Mouse (Mus musculus) heart, adult 11 months (tissue): ENCODE data around the gene Hoxb13.
A peak's percentile ranks its signal among the peaks of the same experiment; 100 is the strongest.

ENCODE experiments used
- DNase-seq: peaks from one replicate; pipeline ENCODE4 v3.0.0; 2022

The Hoxb13 gene

DNA sequence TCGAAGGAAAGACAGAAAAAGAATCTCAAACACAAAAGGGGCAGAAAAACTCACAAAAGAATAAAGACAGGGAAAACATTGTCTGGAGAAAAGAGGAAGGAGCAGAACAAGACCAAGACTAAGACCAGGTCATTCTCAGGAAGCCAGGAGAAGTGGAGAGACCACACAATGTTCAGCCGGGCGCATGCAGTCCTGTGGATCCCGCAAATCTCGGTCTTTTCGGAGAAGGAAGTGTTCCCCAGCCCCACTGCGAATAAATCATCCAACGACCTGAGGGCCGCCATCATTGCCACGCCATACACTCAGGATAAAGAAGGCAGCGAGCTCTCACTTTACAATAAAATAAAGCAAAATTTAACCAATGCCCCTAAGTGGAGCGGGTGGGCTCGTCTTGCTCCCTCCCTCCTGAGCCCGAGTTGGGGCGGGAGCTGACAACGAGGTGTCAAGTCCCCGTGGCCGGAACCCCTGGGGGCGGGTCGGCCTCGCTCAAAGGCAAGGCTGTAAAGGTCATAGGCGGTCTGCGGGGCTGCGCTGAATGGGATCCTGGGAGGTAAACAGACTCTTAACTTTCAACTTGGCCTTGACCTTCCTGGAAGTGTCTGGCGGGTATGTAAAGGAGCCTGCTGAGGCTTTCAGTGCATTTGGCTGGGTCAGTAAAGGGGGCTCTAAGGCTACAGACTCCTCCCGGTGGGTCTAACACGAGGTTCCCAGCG is 4.2 kb upstream of the Hoxb13 start:
- DNase-seq = no peak

DNA sequence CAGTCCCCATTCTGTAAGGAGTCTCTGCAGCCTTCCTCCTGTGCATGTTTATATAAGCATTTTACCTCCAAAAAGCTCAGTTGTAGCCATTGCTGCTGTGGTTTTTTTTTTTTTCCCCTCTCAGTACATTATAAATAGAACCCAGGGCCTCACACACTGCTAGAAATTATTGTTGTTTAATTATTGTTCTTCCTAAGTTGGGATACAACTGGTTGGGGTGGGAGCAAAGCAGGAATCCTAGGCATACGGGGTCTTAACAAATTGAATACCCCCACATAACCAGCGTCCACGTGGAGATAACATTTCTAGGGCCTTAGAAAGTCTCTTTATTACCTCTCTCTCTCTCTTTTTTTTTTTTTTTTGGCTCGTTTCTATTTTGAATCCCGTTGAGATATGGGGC is 3.0 kb upstream of the Hoxb13 start:
- no peak for DNase-seq

DNA sequence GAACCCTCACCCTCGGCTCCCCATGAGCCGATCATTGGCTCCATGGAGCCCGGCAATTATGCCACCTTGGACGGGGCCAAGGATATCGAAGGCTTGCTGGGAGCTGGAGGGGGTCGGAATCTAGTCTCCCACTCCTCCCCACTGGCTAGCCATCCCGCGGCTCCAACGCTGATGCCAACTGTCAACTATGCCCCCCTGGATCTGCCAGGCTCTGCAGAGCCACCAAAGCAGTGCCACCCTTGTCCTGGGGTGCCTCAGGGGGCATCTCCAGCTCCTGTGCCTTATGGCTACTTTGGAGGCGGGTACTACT is 240 bp downstream of the Hoxb13 start:
- DNase-seq = no peak

DNA sequence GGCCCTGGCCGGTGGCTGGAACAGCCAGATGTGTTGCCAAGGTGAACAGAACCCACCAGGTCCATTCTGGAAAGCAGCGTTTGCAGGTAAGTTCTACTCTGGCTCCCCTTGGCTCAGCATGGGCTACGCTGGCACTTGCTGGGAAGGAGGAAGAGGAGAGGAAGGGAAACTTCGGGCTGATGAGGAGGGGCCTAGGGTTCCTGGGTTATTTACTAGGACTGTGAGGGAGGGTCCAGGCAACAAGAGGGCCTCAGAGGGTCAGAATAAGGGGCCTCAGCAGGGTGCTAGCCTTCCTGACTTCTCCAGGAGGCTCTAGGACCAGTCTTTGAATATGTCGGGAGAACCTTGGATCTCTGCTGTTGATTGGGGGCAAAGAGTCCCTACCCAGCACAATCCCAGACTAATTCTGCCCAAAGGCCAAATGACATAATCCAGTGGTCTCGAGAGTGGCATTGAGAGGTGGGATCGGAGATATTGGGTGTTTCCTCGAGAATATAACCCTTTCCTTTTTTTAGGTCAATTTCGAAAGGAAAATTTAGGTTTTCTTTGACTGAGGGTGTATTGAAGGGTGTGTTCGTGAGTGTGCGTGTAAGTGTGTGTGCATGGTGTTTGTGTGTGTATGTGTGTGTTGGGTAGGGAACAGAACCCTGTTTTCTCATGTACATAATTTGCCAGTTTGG is 985 bp downstream of the Hoxb13 start:
- DNase-seq = no peak

DNA sequence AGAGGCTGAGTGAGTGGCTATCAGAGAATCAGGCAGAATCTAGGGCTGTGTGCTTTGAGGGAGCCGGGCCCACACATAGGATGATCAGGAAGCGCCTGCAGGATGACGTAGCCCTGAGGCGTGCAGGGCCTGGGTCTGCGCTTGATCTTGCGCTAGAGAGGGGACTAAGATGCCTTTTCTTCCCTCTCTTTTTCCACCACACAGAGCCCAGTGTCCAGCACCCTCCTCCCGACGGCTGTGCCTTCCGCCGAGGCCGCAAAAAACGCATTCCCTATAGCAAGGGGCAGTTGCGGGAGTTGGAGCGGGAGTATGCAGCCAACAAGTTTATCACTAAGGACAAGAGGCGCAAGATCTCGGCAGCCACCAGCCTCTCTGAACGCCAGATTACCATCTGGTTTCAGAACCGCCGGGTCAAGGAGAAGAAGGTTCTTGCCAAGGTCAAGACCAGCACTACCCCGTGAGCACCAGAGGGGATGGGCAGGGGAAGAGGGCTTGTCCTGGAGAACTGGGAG is 1.7 kb downstream of the Hoxb13 start:
- no peak for DNase-seq

DNA sequence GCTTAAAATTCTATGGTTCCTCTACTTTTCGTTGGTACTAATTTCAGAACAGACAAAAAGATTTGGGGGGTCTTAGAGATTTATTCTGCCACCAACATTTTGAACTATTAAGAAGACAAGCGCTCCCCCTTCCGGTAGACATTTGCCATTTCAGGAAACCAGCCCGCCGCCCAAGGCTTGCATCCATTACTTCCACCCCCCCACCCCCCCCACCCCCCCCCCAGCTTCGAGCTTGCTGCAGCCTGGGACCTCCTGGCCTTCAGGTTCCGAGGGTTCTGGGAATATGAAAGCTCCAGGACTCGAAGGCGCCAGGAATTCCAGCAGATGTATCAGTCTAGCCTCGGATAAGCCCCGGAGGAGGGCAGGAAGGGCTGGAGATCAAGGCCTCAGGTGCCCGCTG is 4.5 kb downstream of the Hoxb13 start:
- DNase-seq = no peak

DNA sequence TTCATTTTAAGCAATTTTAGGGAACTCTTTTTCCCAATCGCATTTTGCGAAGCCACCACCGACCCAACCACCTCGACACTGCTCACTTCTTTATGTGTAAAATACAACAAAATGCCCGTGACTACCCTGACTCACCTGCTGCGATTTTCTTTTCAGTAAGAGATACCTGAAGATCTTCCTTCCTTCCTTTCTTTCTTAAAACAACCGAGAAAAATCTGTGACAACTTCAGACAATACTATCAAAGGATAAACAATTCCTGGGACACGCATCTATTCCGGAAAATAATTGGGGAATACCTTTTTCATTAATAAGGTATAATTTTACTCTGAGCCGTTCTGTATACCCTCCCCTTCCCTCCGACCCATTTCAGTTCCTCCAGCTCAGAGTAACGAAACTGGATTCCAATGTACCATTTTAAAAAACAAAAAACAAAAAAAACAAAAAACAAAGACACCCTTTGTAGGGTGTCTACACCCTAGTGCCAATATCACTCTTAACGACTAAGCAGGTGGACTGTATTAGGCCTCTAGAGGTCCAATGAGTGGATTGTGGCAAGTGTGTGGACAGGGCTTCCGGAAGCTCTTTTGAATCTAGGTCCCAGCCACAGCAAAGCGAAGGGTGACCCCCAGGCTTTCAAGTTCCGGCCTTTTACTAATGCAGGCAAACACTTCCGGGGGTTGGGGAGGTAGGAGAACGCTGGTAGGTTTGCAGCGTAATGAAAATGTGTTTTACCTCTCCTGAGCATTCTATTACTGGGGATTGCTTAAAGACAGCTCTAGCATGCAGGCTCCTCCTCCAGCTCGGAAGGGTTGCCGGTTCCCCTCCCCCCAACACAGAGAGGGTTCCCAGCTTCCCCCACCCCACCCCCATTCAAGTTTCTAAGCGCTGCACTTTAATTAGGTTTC is 5.3 kb downstream of the Hoxb13 start:
- DNase-seq = peak; percentile 50

DNA sequence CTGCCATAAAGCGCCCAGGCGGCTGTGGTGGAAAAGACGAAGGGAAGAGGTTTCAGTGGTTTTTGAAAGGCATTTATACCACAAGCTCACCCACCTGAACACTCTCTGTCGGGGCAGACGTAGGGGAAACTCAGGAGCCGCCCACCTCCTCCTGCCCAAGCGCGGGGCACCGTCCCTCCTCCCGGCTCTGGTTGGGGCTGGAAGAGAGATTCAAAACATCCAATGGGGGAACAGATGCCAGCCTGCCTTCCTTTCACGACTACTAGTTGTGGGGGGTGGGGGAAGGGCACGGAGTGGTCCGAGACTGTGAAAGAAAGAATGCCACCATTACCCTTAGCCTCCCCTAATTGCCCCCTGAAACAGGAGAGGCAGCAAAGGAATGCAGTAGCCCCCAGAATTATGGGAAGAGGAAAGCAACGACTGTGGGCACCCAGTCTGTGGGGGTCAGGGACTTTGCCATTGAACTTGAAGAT is 6.1 kb downstream of the Hoxb13 start:
- no peak for DNase-seq

DNA sequence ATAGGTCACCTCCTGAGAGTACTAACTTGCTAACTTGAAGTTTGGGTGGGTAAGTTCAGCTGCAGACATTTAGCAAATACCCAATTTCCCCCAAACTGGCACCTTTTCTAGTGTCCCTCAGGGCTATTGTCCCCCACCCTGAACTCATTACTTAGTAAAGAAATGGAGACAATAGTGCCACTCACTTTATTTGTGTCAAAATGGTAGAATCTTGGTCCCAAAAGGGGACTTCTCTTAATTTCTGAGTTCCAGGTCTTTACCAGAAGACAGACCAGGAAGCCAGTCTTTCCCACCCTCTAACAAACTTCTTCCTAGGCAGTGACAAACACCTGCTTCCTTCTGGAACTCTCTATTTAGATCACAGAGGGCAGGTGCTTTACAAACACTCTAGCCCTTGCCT is 7.6 kb downstream of the Hoxb13 start:
- DNase-seq = no peak

DNA sequence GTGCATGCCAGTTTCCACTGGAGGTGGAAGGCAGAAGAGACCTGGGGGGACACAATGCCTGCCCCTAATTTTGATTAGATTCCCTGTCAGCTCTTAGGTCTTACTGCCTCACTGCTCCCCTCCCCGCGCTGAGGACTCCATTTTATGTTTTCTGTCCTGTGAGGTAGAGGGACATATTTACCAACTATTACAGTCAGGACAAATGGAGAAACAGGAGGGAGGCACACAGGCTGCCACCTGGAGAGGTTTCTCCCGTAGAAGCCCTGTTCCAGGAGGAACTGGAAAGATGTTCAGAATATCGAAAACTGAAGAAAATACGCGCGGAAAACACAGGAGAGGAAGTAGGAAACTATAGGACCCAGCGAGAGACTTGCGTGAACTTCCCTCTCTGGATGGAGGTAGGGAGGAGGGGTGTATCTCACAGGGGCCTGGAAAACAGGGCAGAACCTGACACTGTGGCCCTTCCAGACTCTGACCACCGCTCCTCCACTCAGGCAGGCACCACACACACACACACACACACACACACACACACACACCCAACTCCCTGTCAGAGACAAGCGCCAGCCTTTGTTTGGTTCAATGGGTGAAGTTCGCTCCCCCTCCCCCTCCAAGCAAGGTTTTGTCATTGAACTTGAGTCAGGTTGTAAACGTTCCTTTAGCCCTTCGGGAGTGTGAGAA is 8.4 kb downstream of the Hoxb13 start:
- no peak for DNase-seq

DNA sequence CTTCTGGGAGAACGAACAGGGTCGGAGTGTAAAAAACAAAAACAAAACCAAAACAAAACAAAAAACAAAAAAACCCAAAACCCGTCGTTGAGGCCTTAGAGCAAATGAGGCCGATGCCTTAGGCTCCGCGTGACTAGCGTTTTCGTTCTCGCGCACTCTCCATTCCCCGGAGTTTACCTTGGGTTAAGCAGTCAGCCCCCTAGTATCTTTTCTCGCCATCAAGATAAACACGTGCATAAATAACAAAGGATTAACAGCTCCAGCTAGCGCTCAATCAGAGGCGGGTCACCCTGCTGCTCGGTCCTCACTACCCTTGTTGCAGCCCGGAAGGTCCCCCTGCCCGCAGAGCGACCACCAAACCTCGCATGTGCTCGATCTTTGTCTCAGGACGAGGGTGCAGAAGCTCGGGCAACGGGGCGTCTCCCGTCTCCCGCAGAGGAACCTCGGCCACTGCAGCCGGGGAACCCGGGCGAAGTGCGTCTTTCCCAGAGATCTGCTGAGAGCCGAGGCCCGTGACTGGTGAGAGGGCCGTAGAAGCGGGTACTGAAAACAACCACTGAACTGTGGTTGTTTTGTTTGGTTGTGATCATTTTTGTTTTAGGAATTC is 9.2 kb downstream of the Hoxb13 start:
- no peak for DNase-seq

DNA sequence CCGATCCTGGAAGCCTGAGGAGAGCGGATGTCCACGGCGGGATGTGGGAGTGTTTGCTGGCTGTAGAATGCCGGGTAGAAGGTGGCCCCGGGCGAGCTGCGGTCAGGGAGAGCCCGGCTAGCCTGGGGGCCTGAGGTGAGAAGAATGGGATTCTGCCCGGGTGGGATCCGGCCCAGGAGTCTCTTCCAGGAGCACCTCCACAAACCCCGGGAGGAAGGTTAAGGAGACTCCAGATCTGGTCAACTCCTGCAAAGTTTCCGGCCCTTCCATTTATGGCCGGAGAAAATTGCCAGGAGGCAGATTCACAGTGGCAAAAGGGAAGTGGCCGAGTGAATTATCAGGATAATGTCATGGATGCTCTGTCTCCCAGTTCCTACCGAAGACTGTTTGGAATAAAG is 9.7 kb downstream of the Hoxb13 start:
- DNase-seq = no peak

DNA sequence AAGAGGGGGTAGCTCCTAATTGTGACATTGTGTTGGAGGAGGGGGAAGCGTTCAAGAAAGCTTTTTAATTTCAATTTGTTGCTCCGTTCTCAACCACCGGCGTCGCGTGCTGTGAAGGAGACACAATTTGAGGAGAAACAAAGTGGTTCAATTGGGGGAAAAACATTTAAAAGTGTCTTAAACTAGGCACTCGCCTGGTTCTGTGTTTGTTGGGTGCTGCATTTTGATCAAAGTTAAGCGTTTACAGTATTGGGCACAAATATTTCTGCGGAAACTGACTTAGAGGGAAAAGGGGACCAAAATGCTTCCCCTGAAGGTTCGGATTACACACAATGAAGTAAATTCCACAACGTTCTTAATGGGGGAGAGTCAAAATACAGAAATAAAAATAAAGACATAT is 10.2 kb downstream of the Hoxb13 start:
- no peak for DNase-seq

DNA sequence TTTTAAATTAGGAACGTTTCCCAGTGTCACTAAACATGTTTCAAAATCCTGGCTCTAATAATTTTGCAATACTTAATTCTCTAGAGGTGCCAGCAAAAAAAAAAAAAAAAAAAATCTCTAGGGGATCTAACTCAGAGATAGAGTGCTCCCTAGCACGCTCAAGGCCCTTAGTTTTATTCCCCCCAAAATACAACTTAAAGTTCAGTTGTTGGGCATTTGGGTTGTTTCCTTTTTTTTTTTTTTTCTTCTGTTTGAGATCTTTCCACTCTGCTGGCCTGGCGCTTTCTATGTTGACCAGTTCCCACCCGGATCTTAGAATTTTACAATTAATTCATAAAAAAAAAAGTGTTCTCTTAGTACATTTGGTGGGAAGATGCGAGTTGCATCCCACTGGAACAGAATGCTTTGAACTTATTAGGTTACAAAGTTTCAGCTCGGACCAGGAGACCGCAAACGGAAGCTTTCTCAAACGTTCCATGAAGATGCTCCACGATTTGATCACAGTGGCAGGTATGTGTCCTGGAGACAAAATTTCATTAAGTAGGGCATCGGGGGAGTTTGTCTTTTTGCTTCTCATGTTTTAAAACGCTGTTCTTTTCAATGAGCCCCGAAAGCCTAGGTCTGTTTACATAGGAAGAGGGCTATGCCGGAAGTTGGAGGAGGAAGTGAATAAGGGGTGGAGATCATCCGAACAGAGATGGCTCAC is 11.5 kb downstream of the Hoxb13 start:
- DNase-seq = no peak

DNA sequence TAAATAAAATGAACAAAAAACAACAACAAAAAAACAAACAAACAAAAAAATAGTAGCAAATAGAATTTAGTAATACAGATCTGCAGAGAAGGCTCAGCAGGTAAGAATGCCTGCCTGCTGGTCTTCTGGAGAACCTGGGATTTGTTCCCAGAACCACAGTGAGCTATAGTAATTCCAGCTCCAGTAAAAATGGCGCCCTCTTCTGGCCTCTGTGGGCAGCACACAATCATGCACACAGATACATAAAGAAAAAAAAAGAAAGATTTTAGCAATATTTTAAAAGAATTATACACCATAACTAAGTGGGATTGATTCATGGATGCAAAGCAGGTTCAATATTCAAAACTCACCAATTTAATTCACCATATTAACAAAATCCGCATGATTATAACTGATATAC is 29.7 kb downstream of the Hoxb13 start:
- DNase-seq = peak; percentile 14

DNA sequence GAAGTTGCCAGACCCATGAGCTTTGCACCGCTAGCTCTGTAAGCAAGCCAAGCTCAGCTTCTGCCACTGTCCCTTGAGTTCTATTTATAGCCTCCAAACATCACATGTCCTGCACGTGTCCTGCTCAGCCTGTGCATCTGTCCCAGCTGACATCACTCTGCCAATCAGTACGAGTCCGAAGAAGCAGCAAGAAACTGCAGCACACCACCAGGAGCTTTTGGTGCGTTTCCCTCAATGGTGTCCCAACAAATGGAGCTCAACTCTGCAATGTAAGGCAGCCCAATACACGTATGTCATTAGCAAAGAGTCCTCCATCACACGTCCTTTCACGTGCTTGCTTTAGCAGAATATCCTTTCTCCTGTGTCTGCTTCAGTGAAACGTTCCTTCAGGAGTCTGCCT is 33.6 kb downstream of the Hoxb13 start:
- peak; percentile 63 for DNase-seq

DNA sequence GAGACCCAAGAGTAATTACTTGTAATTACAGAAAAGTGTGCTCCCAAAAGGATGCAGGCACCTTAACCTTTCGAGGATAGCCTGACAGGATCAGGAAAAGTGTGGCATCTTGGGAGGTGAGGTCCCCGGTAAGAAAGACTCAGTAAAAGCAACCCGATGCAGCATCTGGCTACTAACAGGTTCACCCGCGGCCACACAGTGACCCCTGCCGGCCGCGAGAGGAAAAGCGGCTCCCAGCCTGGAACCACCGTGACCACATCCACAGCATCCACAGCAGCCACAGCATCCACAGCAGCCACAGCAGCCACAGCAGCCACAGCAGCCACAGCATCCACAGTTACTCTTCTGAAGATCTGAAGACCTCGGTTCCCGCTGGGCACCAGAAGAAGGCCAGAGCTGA is 40.8 kb downstream of the Hoxb13 start:
- peak; percentile 87 for DNase-seq

DNA sequence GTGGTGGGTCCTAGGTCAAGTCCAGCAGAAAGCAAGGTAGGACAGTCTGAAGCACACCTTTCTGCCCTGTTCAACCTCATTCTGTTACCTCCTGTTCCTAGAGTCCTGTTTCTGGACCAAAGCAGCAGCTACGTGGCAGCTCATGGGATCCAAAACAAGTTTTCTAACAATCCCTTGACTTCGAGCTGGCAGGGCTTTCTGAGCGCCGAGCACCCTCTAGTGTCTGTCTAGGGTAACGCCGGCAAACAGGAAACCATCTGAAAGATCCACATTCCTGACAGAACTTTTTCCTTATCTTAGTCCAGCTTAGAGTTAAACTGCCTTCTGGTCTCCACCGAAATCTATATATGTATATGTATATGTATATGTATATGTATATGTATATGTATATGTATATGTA is 46.1 kb downstream of the Hoxb13 start:
- no peak for DNase-seq
